In genomic region chr2:93873449-93874226, GRCm38 (mm10) we compare ENCODE assay signal across 10 mouse cellular contexts. TPM values are rescaled to one million over a fixed set of nuclear protein-coding genes. Genes with fewer than 3 reads are reported as not detected.
DNase-seq lines count a peak whose midpoint lies in the region; ATAC-seq and TF ChIP-seq lines count a peak whose summit lies in the region.
"Had no signal": no experiment of that assay in that cellular context is flagged by ENCODE, and none has a peak within 500 bp of the region (broad histone marks: within the 10 kb centered on the region; RNA-seq: fewer than 3 reads in every experiment).

No protein-coding gene starts in this region.

- no peak overlapping the region for H3K9ac ChIP-seq in lung, embryonic 15.5 days
- no peak overlapping the region; the same call in 1 of the 2 replicates for H3K9ac ChIP-seq in hindbrain, postnatal 0 days (replicated peaks; ENCODE audit: low read length)
- H3K9ac ChIP-seq in neural tube, embryonic 14.5 days (replicated peaks; ENCODE audit: low read depth, low read length), result no peak overlapping the region
- H3K9ac ChIP-seq: limb, embryonic 15.5 days had no signal

- H3K4me2 ChIP-seq in lung, embryonic 15.5 days, result no peak overlapping the region
- no peak overlapping the region for H3K4me2 ChIP-seq in hindbrain, postnatal 0 days (ENCODE audit: low read depth, low read length)
- H3K4me2 ChIP-seq in neural tube, embryonic 14.5 days (ENCODE audit: low read depth, low read length), result no peak overlapping the region
- H3K4me2 ChIP-seq: limb, embryonic 15.5 days had no signal

- peak overlapping the region; percentile 56 for H3K27ac ChIP-seq in lung, embryonic 15.5 days
- H3K27ac ChIP-seq in embryonic facial prominence, embryonic 10.5 days (replicated peaks), result peak overlapping the region; percentile 70
- H3K27ac ChIP-seq in hindbrain, postnatal 0 days, result 0 out of 2 replicates have a peak overlapping the region, but pooled peaks have one; percentile 17
- H3K27ac ChIP-seq in neural tube, embryonic 14.5 days (ENCODE audit: low read depth, low read length), result peak overlapping the region; percentile 17; the same call in 1 of the 2 replicates
- H3K27ac ChIP-seq: limb, embryonic 15.5 days had no signal

- no peak for TF ChIP-seq POLR2A in lung, adult 2 months (IDR thresholded peaks at IDR 0.05; ENCODE audit: borderline replicate concordance, extremely low read depth, low read depth, low read length)

- peaks cover 15% of the 10 kb centered on the region for H3K4me1 ChIP-seq in lung, embryonic 15.5 days
- H3K4me1 ChIP-seq in lung, adult 2 months (ENCODE audit: control insufficient read depth, insufficient read depth, low read length), result no peaks in the 10 kb centered on the region
- H3K4me1 ChIP-seq in embryonic facial prominence, embryonic 10.5 days, result peaks cover 20% of the 10 kb centered on the region
- peaks cover 6% of the 10 kb centered on the region for H3K4me1 ChIP-seq in hindbrain, postnatal 0 days (ENCODE audit: insufficient read depth, low read length)
- peaks cover 9% of the 10 kb centered on the region; the same call in 1 of the 2 replicates for H3K4me1 ChIP-seq in neural tube, embryonic 14.5 days (ENCODE audit: control insufficient read depth, insufficient read depth, low read length)
- H3K4me1 ChIP-seq: limb, embryonic 15.5 days had no signal

- H3K27me3 ChIP-seq in lung, embryonic 15.5 days, result no peaks in the 10 kb centered on the region
- no peaks in the 10 kb centered on the region for H3K27me3 ChIP-seq in embryonic facial prominence, embryonic 10.5 days (replicated peaks; ENCODE audit: low read depth, poor library complexity, severe bottlenecking)
- no peaks in the 10 kb centered on the region for H3K27me3 ChIP-seq in hindbrain, postnatal 0 days (ENCODE audit: insufficient read depth, low read length)
- no peaks in the 10 kb centered on the region for H3K27me3 ChIP-seq in neural tube, embryonic 14.5 days (ENCODE audit: control insufficient read depth, insufficient read depth, low read length)
- H3K27me3 ChIP-seq: limb, embryonic 15.5 days had no signal

- H3K36me3 ChIP-seq in lung, embryonic 15.5 days, result no peaks in the 10 kb centered on the region
- no peaks in the 10 kb centered on the region for H3K36me3 ChIP-seq in embryonic facial prominence, embryonic 10.5 days (replicated peaks)
- no peaks in the 10 kb centered on the region for H3K36me3 ChIP-seq in hindbrain, postnatal 0 days (ENCODE audit: insufficient read depth, low read length)
- H3K36me3 ChIP-seq in neural tube, embryonic 14.5 days (ENCODE audit: control insufficient read depth, insufficient read depth, low read length), result no peaks in the 10 kb centered on the region
- H3K36me3 ChIP-seq: limb, embryonic 15.5 days had no signal

- no peaks in the 10 kb centered on the region for H3K9me3 ChIP-seq in lung, embryonic 15.5 days
- H3K9me3 ChIP-seq in embryonic facial prominence, embryonic 10.5 days, result no peaks in the 10 kb centered on the region
- H3K9me3 ChIP-seq in hindbrain, postnatal 0 days (ENCODE audit: low read length), result no peaks in the 10 kb centered on the region
- no peaks in the 10 kb centered on the region for H3K9me3 ChIP-seq in neural tube, embryonic 14.5 days (ENCODE audit: control insufficient read depth, low read length)
- H3K9me3 ChIP-seq: limb, embryonic 15.5 days had no signal

- no peak for TF ChIP-seq CTCF in lung, adult 2 months (IDR thresholded peaks at IDR 0.05; ENCODE audit: insufficient read depth, low read length)
- TF ChIP-seq CTCF in hindbrain, postnatal 0 days (IDR thresholded peaks at IDR 0.05; ENCODE audit: low read depth), result no peak

- no peak for DNase-seq in lung, adult 2 months
- DNase-seq in embryonic facial prominence, embryonic 10.5 days (ENCODE audit: low spot score), result peak; percentile 48
- peak; percentile 34 for DNase-seq in hindbrain, postnatal 0 days (ENCODE audit: low spot score)
- no peak for DNase-seq in gastrocnemius, postnatal 25 days
- no peak for DNase-seq in adrenal gland, postnatal 14 days
- no peak for DNase-seq in kidney, postnatal 36 days
- DNase-seq: adrenal gland, postnatal 36 days had no signal

- 16% methylated on average over 12 of the region's 12 CpGs for WGBS in lung, embryonic 15.5 days
- WGBS in lung, adult 2 months, result 35% methylated on average over 12 of the region's 12 CpGs
- WGBS in embryonic facial prominence, embryonic 10.5 days, result 9% methylated on average over 12 of the region's 12 CpGs
- WGBS in hindbrain, postnatal 0 days, result 19% methylated on average over 12 of the region's 12 CpGs
- 20% methylated on average over 12 of the region's 12 CpGs for WGBS in neural tube, embryonic 14.5 days

- ATAC-seq in lung, embryonic 15.5 days (ENCODE audit: borderline replicate concordance, extremely low read depth, low FRiP score, low TSS enrichment), result peak; percentile 77
- no peak for ATAC-seq in hindbrain, postnatal 0 days
- peak; percentile 31; the same call in 1 of the 2 replicates for ATAC-seq in neural tube, embryonic 14.5 days (ENCODE audit: low read depth)

- H3K4me3 ChIP-seq in lung, embryonic 15.5 days, result no peak overlapping the region
- H3K4me3 ChIP-seq in lung, adult 2 months (replicated peaks; ENCODE audit: extremely low read depth, low read depth, low read length), result no peak overlapping the region
- 0 out of 2 replicates have a peak overlapping the region, but pooled peaks have one; percentile 16 for H3K4me3 ChIP-seq in embryonic facial prominence, embryonic 10.5 days
- H3K4me3 ChIP-seq in hindbrain, postnatal 0 days (ENCODE audit: low read length), result no peak overlapping the region
- H3K4me3 ChIP-seq in neural tube, embryonic 14.5 days (ENCODE audit: low read depth, low read length), result no peak overlapping the region
- H3K4me3 ChIP-seq: limb, embryonic 15.5 days had no signal

RNA-seq across cellular contexts. Expression of gene Accsl, which starts 4.7 kb away (rescaled TPM):
- polyA plus RNA-seq in lung, embryonic 15.5 days (2015; fragmentation: Nextera tagmentation; extraction: Ambion mirVana), result 0.47 TPM in 1 of 2 replicates, not detected in the other
- polyA plus RNA-seq in lung, adult 2 months (2012; rRNA removed), result 0.08 TPM in 1 of 2 replicates, not detected in the other
- 0.14 and 0.34 TPM in 2 replicates for polyA plus RNA-seq in embryonic facial prominence, embryonic 10.5 days (2016; fragmentation: Nextera tagmentation; extraction: Ambion mirVana)
- total RNA-seq in hindbrain, postnatal 0 days (2014; rRNA removed), result not detected in 2 replicates
- 0.30 and 0.39 TPM in 2 replicates for polyA plus RNA-seq in hindbrain, postnatal 0 days (2015; fragmentation: Nextera tagmentation; extraction: Ambion mirVana)
- polyA plus RNA-seq in neural tube, embryonic 14.5 days (2014; fragmentation: Nextera tagmentation; extraction: Ambion mirVana), result 0.33 and 0.66 TPM in 2 replicates
- not detected for total RNA-seq in gastrocnemius, postnatal 25 days (2021)
- total RNA-seq in adrenal gland, postnatal 14 days (2021), result 1.2 TPM in 2 replicates
- polyA plus RNA-seq: limb, embryonic 15.5 days had no signal

RNA-seq across cellular contexts. Expression of gene Accs, which starts 23.9 kb away (rescaled TPM):
- 7.4 and 9.2 TPM in 2 replicates for polyA plus RNA-seq in lung, embryonic 15.5 days (2015; fragmentation: Nextera tagmentation; extraction: Ambion mirVana)
- polyA plus RNA-seq in lung, adult 2 months (2012; rRNA removed), result 17.5 and 19.1 TPM in 2 replicates
- polyA plus RNA-seq in embryonic facial prominence, embryonic 10.5 days (2016; fragmentation: Nextera tagmentation; extraction: Ambion mirVana), result 10.9 and 11.2 TPM in 2 replicates
- 12.0 and 19.1 TPM in 2 replicates for total RNA-seq in hindbrain, postnatal 0 days (2014; rRNA removed)
- polyA plus RNA-seq in hindbrain, postnatal 0 days (2015; fragmentation: Nextera tagmentation; extraction: Ambion mirVana), result 6.5 and 6.6 TPM in 2 replicates
- 5.5 and 6.7 TPM in 2 replicates for polyA plus RNA-seq in neural tube, embryonic 14.5 days (2014; fragmentation: Nextera tagmentation; extraction: Ambion mirVana)
- total RNA-seq in gastrocnemius, postnatal 25 days (2021), result 1 to 10 TPM; 2.3 to 4.1 TPM
- 6.7 and 11.6 TPM in 2 replicates for total RNA-seq in adrenal gland, postnatal 14 days (2021)

RNA-seq across cellular contexts. Expression of gene Ext2, which starts 51.3 kb away (rescaled TPM):
- 125 and 134 TPM in 2 replicates for polyA plus RNA-seq in lung, embryonic 15.5 days (2015; fragmentation: Nextera tagmentation; extraction: Ambion mirVana)
- polyA plus RNA-seq in lung, adult 2 months (2012; rRNA removed), result 58.3 and 59.5 TPM in 2 replicates
- 73.6 and 76.0 TPM in 2 replicates for polyA plus RNA-seq in embryonic facial prominence, embryonic 10.5 days (2016; fragmentation: Nextera tagmentation; extraction: Ambion mirVana)
- total RNA-seq in hindbrain, postnatal 0 days (2014; rRNA removed), result 34.9 and 37.8 TPM in 2 replicates
- polyA plus RNA-seq in hindbrain, postnatal 0 days (2015; fragmentation: Nextera tagmentation; extraction: Ambion mirVana), result 69.8 and 70.3 TPM in 2 replicates
- polyA plus RNA-seq in neural tube, embryonic 14.5 days (2014; fragmentation: Nextera tagmentation; extraction: Ambion mirVana), result 64.9 and 77.6 TPM in 2 replicates
- total RNA-seq in gastrocnemius, postnatal 25 days (2021), result 10 to 100 TPM; 30.7 to 34.6 TPM
- 78.2 and 90.1 TPM in 2 replicates for total RNA-seq in adrenal gland, postnatal 14 days (2021)

Comparison
In these comparisons a context has a peak if more than half of its experiments do, and no peak if none do; other contexts are left out.
1. H3K27ac ChIP-seq: peak in every context shown above with its lines; median percentile 70 in embryonic facial prominence, embryonic 10.5 days; 56 in lung, embryonic 15.5 days; 17 in hindbrain, postnatal 0 days; 17 in neural tube, embryonic 14.5 days.
2. DNase-seq: peak in embryonic facial prominence, embryonic 10.5 days (single experiment) and hindbrain, postnatal 0 days (single experiment); none in lung, adult 2 months (single experiment), gastrocnemius, postnatal 25 days (single experiment), adrenal gland, postnatal 14 days (single experiment) and kidney, postnatal 36 days (0 of 2).